Mouse (Mus musculus): ENCODE measurements at regions not wholly inside any gene's neighbourhood (a gene's known extent, or its start where the extent isn't known, plus 50 kb on each side); places are given as distances from the start of the nearest gene placed in this dataset.

DNA sequence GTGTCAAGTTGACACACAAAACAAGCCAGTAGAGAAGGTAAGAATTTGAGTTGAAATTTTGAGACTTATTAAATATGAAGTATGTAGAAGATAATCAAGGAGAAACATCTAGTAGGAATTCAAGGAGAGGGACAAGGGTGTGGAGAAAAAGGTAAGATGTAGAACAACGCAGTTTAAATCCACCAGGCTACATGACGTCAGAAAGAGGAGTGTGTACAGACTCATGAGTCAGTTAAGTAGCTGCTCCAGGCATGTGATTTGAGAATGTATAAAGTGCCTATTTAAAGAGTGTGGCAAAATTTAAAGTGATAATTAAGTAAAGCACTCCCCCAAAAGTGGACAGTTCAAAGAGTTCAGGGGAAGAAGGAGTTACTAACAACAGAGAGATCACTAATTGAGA lies 113.6 kb upstream of the Ppp1r12a start:
- TF ChIP-seq CTCF (IDR thresholded peaks at IDR 0.05 in 2 of 3, conservative IDR thresholded peaks at IDR 0.05 in 1 of 3; ENCODE audit: control insufficient read depth in 1 of 3, insufficient read depth in 1 of 3, low read depth in 2 of 3, low read length in 3 of 3, poor library complexity in 1 of 3, severe bottlenecking in 1 of 3) (no peak), TCF12 (IDR thresholded peaks at IDR 0.05; ENCODE audit: low read depth, low read length) (no peak)

Measured in MEL (cell line).